Mouse (Mus musculus): ENCODE measurements around the gene Nfix. TPM values are rescaled to one million over a fixed set of nuclear protein-coding genes. Genes with fewer than 3 reads are reported as not detected.

Gene Nfix
- polyA plus RNA-seq, 1 experiment from 2014 or later = 61.4 TPM

DNA sequence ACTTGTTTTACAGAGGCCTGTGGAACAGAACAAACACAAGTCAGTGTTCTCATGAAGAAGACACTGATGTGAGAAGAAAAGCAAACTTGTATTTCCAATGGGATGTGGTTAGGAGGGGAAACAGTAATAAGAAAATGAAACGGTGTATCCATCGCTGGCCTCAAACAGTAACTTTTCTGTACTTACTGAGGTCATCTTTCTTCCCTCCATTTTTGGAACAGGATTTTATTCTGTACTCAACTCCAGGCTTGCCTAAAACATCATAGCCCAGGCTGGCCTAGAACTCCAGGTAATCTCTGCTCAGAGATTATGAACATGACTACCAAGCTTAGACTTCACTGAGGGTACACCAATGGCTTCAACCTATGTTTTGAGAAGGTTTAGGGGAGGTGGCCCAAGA is 39.3 kb upstream of the Nfix start:
- H3K9ac ChIP-seq = peak overlapping the region; percentile 89; the same call in 1 of the 2 replicates
- WGBS = 81% methylated on average over 2 of the region's 2 CpGs
- peaks cover 74% of the 10 kb centered on the region for H3K36me3 ChIP-seq
- ATAC-seq (ENCODE audit: insufficient number of reproducible peaks, low FRiP score, low TSS enrichment, low read depth) = no peak
- H3K27me3 ChIP-seq = no peaks in the 10 kb centered on the region
- H3K4me1 ChIP-seq = peaks cover 55% of the 10 kb centered on the region
- peak overlapping the region; percentile 64 for H3K4me2 ChIP-seq (replicated peaks)
- H3K4me3 ChIP-seq (replicated peaks) = peak overlapping the region; percentile 86
- no peaks in the 10 kb centered on the region for H3K9me3 ChIP-seq (replicated peaks)
- H3K27ac ChIP-seq (replicated peaks) = peak overlapping the region; percentile 92; the same call in 1 of the 2 replicates

DNA sequence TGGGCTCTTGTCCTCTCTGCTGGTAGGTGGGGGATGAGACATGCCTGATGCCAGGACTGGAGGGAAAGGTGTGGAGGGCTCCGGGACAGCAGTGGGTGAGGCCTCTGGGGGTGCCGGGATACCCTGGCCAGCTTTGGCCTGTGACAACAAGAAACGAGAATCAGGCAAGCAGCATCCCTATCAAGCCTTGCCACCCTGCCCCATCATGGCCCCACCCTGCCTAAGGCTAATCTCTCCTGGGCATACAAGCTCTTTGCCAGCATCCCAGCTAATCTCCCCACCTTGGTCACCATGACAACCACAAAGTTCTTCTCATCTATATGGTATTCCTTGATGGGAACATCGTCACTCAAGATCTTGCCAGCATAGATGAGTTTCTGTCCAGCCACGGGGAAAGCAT is 38.4 kb upstream of the Nfix start:
- H3K36me3 ChIP-seq = peaks cover 74% of the 10 kb centered on the region
- H3K4me3 ChIP-seq (replicated peaks) = no peak overlapping the region
- no peak for ATAC-seq (ENCODE audit: insufficient number of reproducible peaks, low FRiP score, low TSS enrichment, low read depth)
- peaks cover 55% of the 10 kb centered on the region for H3K4me1 ChIP-seq
- 87% methylated on average over 5 of the region's 5 CpGs for WGBS
- no peak overlapping the region for H3K27ac ChIP-seq (replicated peaks)
- H3K4me2 ChIP-seq (replicated peaks) = no peak overlapping the region
- H3K27me3 ChIP-seq = no peaks in the 10 kb centered on the region
- no peak overlapping the region for H3K9ac ChIP-seq
- H3K9me3 ChIP-seq (replicated peaks) = no peaks in the 10 kb centered on the region

DNA sequence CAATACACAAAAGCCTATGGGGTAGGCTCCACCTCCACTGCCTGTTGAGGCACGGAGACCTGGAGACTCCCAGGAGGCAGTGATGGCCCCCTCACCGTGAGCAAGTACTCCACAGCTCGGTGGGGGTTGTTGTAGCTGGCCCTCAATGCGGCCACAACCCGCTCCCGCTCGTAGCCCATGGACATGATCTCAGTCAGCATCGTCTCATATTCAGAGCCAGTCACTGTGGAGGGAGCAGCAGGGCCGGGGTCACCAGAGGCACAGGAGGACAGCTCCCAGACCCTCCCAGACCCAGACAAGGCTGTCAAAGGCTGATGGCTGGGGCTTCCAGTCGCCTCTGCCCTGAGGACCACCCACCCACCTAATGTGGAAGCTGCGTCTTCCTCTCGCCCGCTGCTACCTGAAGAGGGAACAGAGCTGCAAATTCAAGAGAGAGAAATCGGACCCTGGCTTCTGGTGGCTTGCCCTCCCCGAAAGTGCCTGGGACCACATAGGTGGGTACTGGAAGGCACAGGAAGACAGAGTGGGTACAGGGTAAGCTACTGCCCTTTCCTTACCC is 37.8 kb upstream of the Nfix start:
- peak overlapping the region; percentile 35; the same call in 1 of the 2 replicates for H3K27ac ChIP-seq (replicated peaks)

DNA sequence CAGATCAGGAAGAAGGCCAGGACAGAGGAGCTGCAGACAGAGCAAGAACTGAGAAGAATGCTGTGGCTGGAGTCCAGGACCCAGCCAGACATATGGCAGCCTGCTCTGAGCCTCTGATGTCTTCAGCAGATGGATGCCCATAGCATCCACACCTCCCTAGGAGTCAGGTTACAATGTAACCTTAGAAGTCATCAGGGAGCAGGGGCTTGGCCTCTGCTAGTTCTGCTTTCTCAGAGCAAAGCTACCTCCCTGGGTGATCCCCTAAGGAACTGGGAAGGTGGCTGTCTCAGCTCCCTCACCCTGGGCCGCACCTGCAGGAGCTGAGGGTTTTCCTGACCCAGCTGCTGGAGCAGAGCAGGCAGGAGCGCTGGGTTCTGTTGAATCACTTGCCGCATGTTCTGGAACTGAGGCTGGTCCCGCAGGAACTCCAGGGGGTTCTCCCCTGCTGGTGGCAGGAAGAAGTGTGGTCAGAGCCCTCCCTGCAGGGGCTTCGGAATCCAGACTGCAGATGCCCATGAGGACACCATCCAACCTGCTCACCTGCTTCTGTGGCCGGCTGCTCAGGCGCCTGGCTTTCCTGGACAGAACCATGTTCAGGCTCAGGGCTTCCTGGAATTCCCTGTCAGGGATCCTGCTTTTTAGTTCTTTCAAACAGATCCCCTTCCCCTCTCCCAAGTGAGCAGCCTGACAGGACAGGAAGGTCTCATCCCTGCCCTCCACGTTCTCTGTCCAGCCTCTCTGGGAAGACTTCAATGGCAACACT is 37.2 kb upstream of the Nfix start:
- Histone ChIP-seq H3K9ac (no peak overlapping the region), H3K4me1 (peaks cover 52% of the 10 kb centered on the region), H3K4me3 (replicated peaks) (no peak overlapping the region), H3K36me3 (peaks cover 63% of the 10 kb centered on the region), H3K27me3 (no peaks in the 10 kb centered on the region), H3K27ac (replicated peaks) (peak overlapping the region; percentile 35), H3K4me2 (replicated peaks) (no peak overlapping the region), H3K9me3 (replicated peaks) (no peaks in the 10 kb centered on the region)
- WGBS = 40% methylated on average over 8 of the region's 8 CpGs
- 0 out of 2 replicates have a peak, but pooled peaks have one; percentile 6 for ATAC-seq (ENCODE audit: insufficient number of reproducible peaks, low FRiP score, low TSS enrichment, low read depth)

More for the DNA sequence above, 37.8 kb upstream of the Nfix start:
- Histone ChIP-seq H3K4me3 (replicated peaks) (no peak overlapping the region), H3K27me3 (no peaks in the 10 kb centered on the region), H3K4me2 (replicated peaks) (no peak overlapping the region), H3K9me3 (replicated peaks) (no peaks in the 10 kb centered on the region), H3K9ac (no peak overlapping the region), H3K4me1 (peaks cover 55% of the 10 kb centered on the region), H3K36me3 (peaks cover 69% of the 10 kb centered on the region)
- ATAC-seq (ENCODE audit: insufficient number of reproducible peaks, low FRiP score, low TSS enrichment, low read depth) = no peak
- WGBS = 75% methylated on average over 15 of the region's 15 CpGs

DNA sequence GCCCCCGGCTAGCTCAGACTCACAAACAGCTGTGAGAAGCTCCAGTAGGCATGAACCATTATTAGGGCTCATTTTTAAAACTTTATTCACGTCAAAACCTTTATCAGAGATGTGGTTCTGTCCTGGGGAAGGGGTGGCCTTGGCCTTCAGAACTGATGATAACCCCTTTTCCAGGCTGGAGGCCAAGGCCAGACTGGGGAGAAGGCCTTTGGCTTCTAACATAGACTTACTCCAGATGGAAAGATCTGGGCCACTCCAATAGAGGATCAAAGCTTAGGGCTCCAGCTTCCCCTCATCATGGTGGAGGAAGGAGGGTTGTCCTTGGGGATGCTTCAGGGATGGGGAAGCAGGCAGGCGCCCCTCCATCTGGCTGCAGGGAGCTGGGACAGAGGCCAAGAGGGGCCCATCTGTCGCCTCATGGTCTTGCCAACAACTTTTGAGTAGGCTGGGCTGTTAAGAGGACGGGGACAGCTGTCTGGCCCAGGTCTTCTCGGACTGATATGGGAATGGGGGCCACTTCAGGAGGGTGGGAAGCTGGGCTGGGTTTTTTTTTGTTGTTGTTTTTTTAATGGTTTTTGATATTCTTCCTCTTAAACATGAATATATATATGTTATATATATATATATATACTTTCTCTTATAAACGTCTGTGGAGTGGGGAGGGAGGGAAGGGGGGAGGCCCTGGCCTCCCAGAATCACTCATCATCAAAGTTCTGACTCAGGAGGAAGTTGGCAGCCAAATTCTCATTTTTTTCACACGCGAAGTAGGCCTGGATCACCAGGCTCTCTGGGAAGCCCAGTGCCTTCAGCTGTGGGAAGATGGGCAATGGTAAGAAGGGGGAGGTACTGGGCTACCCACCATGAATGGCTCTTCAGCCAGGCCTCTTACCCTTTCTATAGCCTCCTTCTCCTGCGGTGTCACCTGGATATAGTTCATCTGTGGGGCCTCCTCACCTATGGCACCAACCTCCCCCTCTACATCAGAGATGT is 35.0 kb upstream of the Nfix start:
- WGBS = 64% methylated on average over 10 of the region's 10 CpGs
- Histone ChIP-seq H3K4me3 (replicated peaks) (no peak overlapping the region), H3K27me3 (no peaks in the 10 kb centered on the region), H3K4me1 (peaks cover 56% of the 10 kb centered on the region), H3K4me2 (replicated peaks) (no peak overlapping the region), H3K36me3 (peaks cover 50% of the 10 kb centered on the region), H3K9me3 (replicated peaks) (no peaks in the 10 kb centered on the region), H3K27ac (replicated peaks) (peak overlapping the region; percentile 58; the same call in 1 of the 2 replicates), H3K9ac (no peak overlapping the region)
- no peak for ATAC-seq (ENCODE audit: insufficient number of reproducible peaks, low FRiP score, low TSS enrichment, low read depth)

DNA sequence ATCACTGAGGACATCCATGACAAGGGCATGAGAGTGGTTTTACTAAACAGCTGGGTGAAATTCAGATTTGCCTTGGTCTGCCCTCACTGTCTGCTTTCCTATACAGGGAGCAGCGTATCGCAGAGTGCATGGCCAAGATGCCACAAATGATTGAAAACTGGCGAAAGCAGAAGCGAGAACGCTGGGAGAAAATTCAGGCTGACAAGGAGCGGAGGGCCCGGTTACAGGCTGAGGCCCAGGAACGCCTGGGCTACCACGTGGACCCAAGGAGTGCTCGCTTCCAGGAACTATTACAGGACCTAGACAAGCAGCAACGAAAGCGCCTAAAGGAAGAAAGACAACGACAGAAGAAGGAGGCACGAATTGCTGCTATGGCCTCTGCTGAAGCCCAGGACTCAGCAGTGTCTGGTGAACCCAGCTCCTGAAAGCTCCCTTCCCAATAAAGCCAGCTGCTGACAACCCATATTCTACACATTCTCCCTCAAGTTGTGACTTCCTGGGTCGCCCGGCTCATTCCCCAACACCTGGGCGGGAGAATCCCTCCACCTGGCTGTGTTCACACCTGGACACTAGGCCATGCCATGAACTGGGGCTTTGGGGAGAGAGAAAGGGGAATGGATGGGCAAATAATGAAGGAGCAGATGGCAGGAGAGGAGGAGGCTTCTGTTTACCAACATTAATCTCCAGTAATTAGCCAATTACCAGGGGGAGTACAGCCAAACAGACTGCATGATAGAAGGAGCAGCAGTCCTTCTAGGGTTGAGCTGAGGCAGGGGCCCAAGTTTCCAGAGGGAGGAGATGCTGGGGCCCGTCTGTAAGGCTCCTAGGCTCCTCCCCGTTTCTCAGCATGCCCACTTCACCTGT is 34.1 kb upstream of the Nfix start:
- 84% methylated on average over 19 of the region's 19 CpGs for WGBS
- no peaks in the 10 kb centered on the region for H3K27me3 ChIP-seq
- H3K4me1 ChIP-seq = peaks cover 50% of the 10 kb centered on the region
- H3K9ac ChIP-seq = no peak overlapping the region
- no peak overlapping the region for H3K4me2 ChIP-seq (replicated peaks)
- peaks cover 50% of the 10 kb centered on the region for H3K36me3 ChIP-seq
- no peaks in the 10 kb centered on the region for H3K9me3 ChIP-seq (replicated peaks)
- ATAC-seq (ENCODE audit: insufficient number of reproducible peaks, low FRiP score, low TSS enrichment, low read depth) = no peak
- no peak overlapping the region for H3K4me3 ChIP-seq (replicated peaks)
- peak overlapping the region; percentile 58; the same call in 1 of the 2 replicates for H3K27ac ChIP-seq (replicated peaks)

DNA sequence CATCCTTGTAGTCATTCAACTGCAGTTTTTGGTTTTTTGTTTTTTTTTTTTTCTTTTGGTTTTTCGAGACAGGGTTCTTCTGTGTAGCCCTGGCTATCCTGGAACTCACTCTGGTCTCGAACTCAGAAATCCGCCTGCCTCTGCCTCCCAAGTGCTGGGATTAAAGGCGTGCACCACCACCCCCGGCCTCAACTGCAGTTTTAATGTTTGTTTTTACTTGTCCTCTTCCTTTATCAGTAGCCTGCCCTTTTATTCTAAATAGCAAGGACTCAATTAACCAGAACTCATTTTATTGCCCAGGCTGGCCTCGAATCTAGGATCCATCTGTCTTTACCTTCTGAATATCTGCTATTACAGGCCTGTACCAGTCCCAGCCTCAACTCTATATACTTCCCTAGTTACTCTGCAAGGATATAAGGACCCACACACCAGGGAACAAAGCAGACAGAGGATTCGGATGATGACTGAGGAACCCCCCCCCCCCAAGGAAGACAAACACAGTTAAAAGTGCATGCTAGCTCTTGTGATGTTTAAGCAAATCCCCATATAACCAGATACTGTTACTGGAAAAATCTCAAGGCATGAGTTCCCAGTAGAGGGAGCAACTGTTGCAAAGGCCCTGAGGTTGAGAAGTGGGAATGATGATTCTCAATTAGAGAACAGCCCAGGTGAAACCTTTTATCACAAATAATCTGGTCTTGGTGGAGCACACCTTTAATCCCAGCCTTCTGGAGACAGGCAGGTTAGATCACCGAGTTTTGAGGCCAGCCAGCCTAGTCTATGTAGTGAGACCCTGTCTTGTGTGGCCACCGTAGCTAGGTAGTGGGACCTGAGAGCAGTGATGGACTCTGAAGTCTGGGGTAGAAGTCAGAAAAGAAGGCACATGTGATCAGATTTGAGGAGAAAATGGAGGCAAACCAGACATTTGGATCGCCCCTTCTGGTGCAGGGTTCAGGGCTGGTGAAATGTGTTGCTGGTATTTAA is 32.9 kb upstream of the Nfix start:
- H3K9me3 ChIP-seq (replicated peaks) = no peaks in the 10 kb centered on the region
- peak overlapping the region; percentile 100 for H3K9ac ChIP-seq
- H3K4me3 ChIP-seq (replicated peaks) = peak overlapping the region; percentile 95
- WGBS = 58% methylated on average over 10 of the region's 10 CpGs
- peaks cover 46% of the 10 kb centered on the region for H3K4me1 ChIP-seq
- no peak for ATAC-seq (ENCODE audit: insufficient number of reproducible peaks, low FRiP score, low TSS enrichment, low read depth)
- H3K27me3 ChIP-seq = no peaks in the 10 kb centered on the region
- H3K4me2 ChIP-seq (replicated peaks) = peak overlapping the region; percentile 54
- H3K36me3 ChIP-seq = peaks cover 43% of the 10 kb centered on the region
- peak overlapping the region; percentile 97 for H3K27ac ChIP-seq (replicated peaks)

DNA sequence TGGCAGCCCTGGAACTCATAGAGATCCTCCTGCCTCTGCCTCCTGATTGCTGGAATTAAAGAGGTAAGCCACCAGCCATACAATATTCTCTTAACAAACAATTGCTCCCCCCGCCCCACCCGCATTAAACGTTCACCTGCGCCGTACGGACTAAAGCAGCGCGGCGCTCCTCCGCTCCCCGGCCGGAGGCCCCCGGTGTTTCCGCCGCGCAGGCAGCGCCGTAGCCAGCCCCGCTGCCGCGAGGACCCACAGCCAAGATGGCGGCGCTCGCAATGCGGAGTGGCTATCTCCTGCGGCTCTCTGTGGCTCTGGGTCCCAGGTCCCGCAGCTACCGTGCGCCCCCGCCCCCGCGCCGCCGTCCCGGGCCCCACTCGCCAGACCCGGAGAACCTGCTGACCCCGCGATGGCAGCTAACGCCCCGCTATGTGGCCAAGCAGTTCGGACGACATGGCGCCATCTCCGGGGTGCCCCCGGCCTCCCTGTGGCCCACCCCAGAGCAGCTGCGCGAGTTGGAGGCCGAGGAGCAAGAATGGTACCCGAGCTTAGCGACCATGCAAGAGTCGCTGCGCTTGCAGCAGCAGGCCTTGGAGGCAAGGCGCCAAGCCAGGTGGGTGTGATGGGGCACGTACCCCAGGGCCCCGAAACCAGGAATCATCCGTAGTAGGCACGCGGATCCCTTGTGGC is 32.0 kb upstream of the Nfix start:
- Histone ChIP-seq H3K9me3 (replicated peaks) (no peaks in the 10 kb centered on the region), H3K27ac (replicated peaks) (peak overlapping the region; percentile 97), H3K4me3 (replicated peaks) (peak overlapping the region; percentile 95), H3K4me2 (replicated peaks) (peak overlapping the region; percentile 54), H3K4me1 (peaks cover 38% of the 10 kb centered on the region), H3K36me3 (peaks cover 35% of the 10 kb centered on the region), H3K9ac (peak overlapping the region; percentile 100), H3K27me3 (no peaks in the 10 kb centered on the region)
- peak; percentile 77 for ATAC-seq (ENCODE audit: insufficient number of reproducible peaks, low FRiP score, low TSS enrichment, low read depth)
- 1% methylated on average over 59 of the region's 59 CpGs for WGBS

DNA sequence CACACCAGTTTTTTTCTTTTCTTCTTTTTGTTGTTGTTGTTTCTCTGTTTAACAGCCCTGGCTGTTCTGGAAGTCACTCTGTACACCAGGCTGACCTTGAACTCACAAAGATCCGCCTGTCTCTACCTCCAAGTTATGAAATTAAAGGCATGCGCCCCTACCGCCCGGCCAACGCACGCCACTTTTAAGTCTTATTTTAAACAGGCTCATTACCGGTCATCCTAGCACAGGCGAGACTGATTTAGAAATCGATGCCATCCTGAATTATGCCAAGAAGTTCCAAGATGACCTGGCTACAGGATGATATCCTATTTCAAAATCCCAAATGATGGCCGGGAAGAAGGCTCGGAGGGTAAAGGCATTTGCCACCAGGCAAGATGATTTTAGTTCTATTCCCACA is 31.3 kb upstream of the Nfix start, which contains the start of gene Gadd45gip1:
Gadd45gip1 (plus strand) TSS at position 33 of the 400 bp plus-strand sequence.
- peaks cover 31% of the 10 kb centered on the region for H3K4me1 ChIP-seq
- H3K4me3 ChIP-seq (replicated peaks) = peak within 1 kb of the TSS; percentile 95
- H3K4me2 ChIP-seq (replicated peaks) = peak within 1 kb of the TSS; percentile 54
- peaks cover 28% of the 10 kb centered on the region for H3K36me3 ChIP-seq
- ATAC-seq (ENCODE audit: insufficient number of reproducible peaks, low FRiP score, low TSS enrichment, low read depth) = no peak
- H3K27ac ChIP-seq (replicated peaks) = peak within 1 kb of the TSS; percentile 97
- 69% methylated on average over 11 of the region's 11 CpGs for whole genome bisulfite sequencing
- H3K9me3 ChIP-seq (replicated peaks) = no peaks in the 10 kb centered on the region
- no peaks in the 10 kb centered on the region for H3K27me3 ChIP-seq
- peak within 1 kb of the TSS; percentile 100 for H3K9ac ChIP-seq
